Mouse (Mus musculus) induced T-regulatory cell, adult 2 months (primary cell): ENCODE data around the gene Fiz1.

ENCODE experiments used
- DNase-seq: peaks from one replicate; pipeline ENCODE4 v3.0.0-alpha.2; 2012; ENCODE audit warnings: low read depth

Gene Fiz1

GRCm38 (mm10) chr7:5014251-5015117 lies at the start of gene Fiz1, which contains the start of gene Zfp524:
Gene Fiz1 (minus strand): TSS chr7:5014697.
Gene Zfp524 (plus strand): TSS chr7:5014415.
- peak; percentile 100 for DNase-seq

- peak; percentile 96 for DNase-seq
Observed at GRCm38 (mm10) chr7:5062360-5063001, 48.0 kb upstream of the Fiz1 start.

GRCm38 (mm10) chr7:5061774-5062359 lies 47.4 kb upstream of the Fiz1 start, which contains the start of gene U2af2:
Gene U2af2 (plus strand): TSS chr7:5062143.
- peak; percentile 95 for DNase-seq

- DNase-seq = peak; percentile 99
Observed at GRCm38 (mm10) chr7:5060944-5061773, 46.7 kb upstream of the Fiz1 start.

- peak; percentile 86 for DNase-seq
Observed at GRCm38 (mm10) chr7:5060239-5060731, 45.8 kb upstream of the Fiz1 start.

- no peak for DNase-seq
Observed at GRCm38 (mm10) chr7:5059421-5059820, 44.9 kb upstream of the Fiz1 start.

- DNase-seq = no peak
Observed at GRCm38 (mm10) chr7:5058631-5059030, 44.1 kb upstream of the Fiz1 start.

- DNase-seq = peak; percentile 40
Observed at GRCm38 (mm10) chr7:5057804-5058203, 43.3 kb upstream of the Fiz1 start.

GRCm38 (mm10) chr7:5057381-5057780 lies 42.9 kb upstream of the Fiz1 start:
- DNase-seq = no peak

GRCm38 (mm10) chr7:5056651-5057263 lies 42.3 kb upstream of the Fiz1 start:
- DNase-seq = no peak

GRCm38 (mm10) chr7:5053456-5054179 lies 39.1 kb upstream of the Fiz1 start:
- no peak for DNase-seq

- no peak for DNase-seq
Observed at GRCm38 (mm10) chr7:5052931-5053343, 38.4 kb upstream of the Fiz1 start.

- DNase-seq = peak; percentile 48
Observed at GRCm38 (mm10) chr7:5052438-5052837, 37.9 kb upstream of the Fiz1 start.

GRCm38 (mm10) chr7:5051193-5052192 lies 37.0 kb upstream of the Fiz1 start, which contains the start of gene Zfp580:
Gene Zfp580 (plus strand): TSS chr7:5051538.
- peak; percentile 82 for DNase-seq

- DNase-seq = peak; percentile 78
Observed at GRCm38 (mm10) chr7:5047313-5047712, 32.8 kb upstream of the Fiz1 start.

GRCm38 (mm10) chr7:5046112-5046511 lies 31.6 kb upstream of the Fiz1 start:
- no peak for DNase-seq

GRCm38 (mm10) chr7:5044981-5045380 lies 30.5 kb upstream of the Fiz1 start:
- DNase-seq = no peak

GRCm38 (mm10) chr7:5038940-5039339 lies 24.4 kb upstream of the Fiz1 start:
- no peak for DNase-seq

- DNase-seq = peak; percentile 96
Observed at GRCm38 (mm10) chr7:5038109-5038732, 23.7 kb upstream of the Fiz1 start, which contains the start of gene Zfp784. Gene Zfp784 (minus strand): TSS chr7:5038446.
